Mouse (Mus musculus) cortical plate, adult 2 months (tissue): ENCODE data around the gene Urad.

Source experiments
- CTCF ChIP-seq: fragments of 200-500 bp; IDR thresholded peaks from 2 replicates; pipeline ENCODE4 v1.5.1; 2011; ENCODE audit warnings: mild to moderate bottlenecking, control low read depth, low read length; ENCODE audit not compliant: insufficient read depth; ENCODE audit errors: extremely low read depth
- POLR2A ChIP-seq: fragments of 200-500 bp; IDR thresholded peaks from 2 replicates; pipeline ENCODE4 v1.6.1; 2011; ENCODE audit warnings: mild to moderate bottlenecking, low read length, control low read depth; ENCODE audit not compliant: insufficient read depth; ENCODE audit errors: extremely low read depth

GRCm38 (mm10) chr5:147339560-147339959 is 17.3 kb upstream of the Urad start:
- TF ChIP-seq CTCF (no peak), POLR2A (no peak)
